Mouse (Mus musculus) lung, adult 2 months (tissue): ENCODE results near the gene Cacna2d4.

ENCODE experiments used
- CTCF ChIP-seq: fragments of 200-500 bp; IDR thresholded peaks from 2 replicates; pipeline ENCODE4 v1.5.1; 2011; ENCODE audit warnings: mild to moderate bottlenecking, low read length, control low read depth; ENCODE audit not compliant: insufficient read depth
- POLR2A ChIP-seq: fragments of 200-500 bp; IDR thresholded peaks from 2 replicates; pipeline ENCODE4 v1.6.1; 2011; ENCODE audit warnings: low read depth, mild to moderate bottlenecking, control low read depth, low read length, borderline replicate concordance; ENCODE audit errors: extremely low read depth

DNA sequence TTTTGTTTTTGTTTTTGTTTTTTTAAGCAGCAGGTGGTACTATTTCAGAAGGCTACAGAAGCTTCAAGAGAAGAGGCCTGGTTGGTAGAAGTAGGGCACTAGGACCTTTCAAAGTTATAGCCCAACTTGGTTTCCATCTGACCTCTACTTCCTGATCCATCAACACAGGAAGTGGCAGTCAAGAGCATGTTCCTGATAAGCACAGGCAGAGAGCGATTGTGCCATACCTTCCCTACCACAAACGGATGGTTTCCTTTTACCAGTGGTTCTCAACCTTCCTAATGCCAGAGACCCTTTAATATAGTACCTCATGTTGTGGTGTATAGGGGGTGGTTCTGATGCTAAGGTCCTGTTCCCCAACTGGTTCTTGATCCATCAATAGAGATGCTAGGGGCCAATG lies 141.3 kb downstream of the Cacna2d4 start:
- TF ChIP-seq CTCF, result no peak
- no peak for TF ChIP-seq POLR2A
